Mouse (Mus musculus): ENCODE measurements around the gene Psme4. TPM values are rescaled to one million over a fixed set of nuclear protein-coding genes. Genes with fewer than 3 reads are reported as not detected.
A peak's percentile ranks its signal among the peaks of the same experiment; 100 is the strongest.

The Psme4 gene
- polyA plus RNA-seq, 1 experiment from 2014 or later: 7.6 TPM

GRCm38 (mm10) chr11:30761381-30761780 is 10.1 kb upstream of the Psme4 start:
- WGBS (ENCODE audit: insufficient replicate concordance): 63% methylated on average over 7 of the region's 7 CpGs
- Histone ChIP-seq H3K36me3 (replicated peaks) (no peaks in the 10 kb centered on the region), H3K27me3 (peaks cover 6% of the 10 kb centered on the region; the same call in 1 of the 2 replicates), H3K9ac (no peak overlapping the region), H3K4me2 (no peak overlapping the region), H3K27ac (replicated peaks) (no peak overlapping the region), H3K4me3 (replicated peaks) (no peak overlapping the region), H3K4me1 (replicated peaks) (no peaks in the 10 kb centered on the region), H3K9me3 (replicated peaks) (no peaks in the 10 kb centered on the region)
- ATAC-seq (ENCODE audit: insufficient read depth): no peak

- Histone ChIP-seq H3K4me3 (replicated peaks) (no peak overlapping the region), H3K9ac (no peak overlapping the region), H3K9me3 (replicated peaks) (no peaks in the 10 kb centered on the region), H3K27me3 (peaks cover under 1% of the 10 kb centered on the region; the same call in 1 of the 2 replicates), H3K4me2 (no peak overlapping the region), H3K4me1 (replicated peaks) (no peaks in the 10 kb centered on the region), H3K36me3 (replicated peaks) (no peaks in the 10 kb centered on the region), H3K27ac (replicated peaks) (no peak overlapping the region)
- no peak for ATAC-seq (ENCODE audit: insufficient read depth)
- WGBS (ENCODE audit: insufficient replicate concordance): 53% methylated on average over 1 of the region's 1 CpGs
These were observed 9.6 kb upstream of the Psme4 start for GRCm38 (mm10) chr11:30761891-30762290.

GRCm38 (mm10) chr11:30765076-30765475 is 6.5 kb upstream of the Psme4 start:
- no peak overlapping the region for H3K4me2 ChIP-seq
- H3K4me1 ChIP-seq (replicated peaks): peaks cover 3% of the 10 kb centered on the region
- H3K27ac ChIP-seq (replicated peaks): no peak overlapping the region
- H3K27me3 ChIP-seq: no peaks in the 10 kb centered on the region
- no peak overlapping the region for H3K4me3 ChIP-seq (replicated peaks)
- no peaks in the 10 kb centered on the region for H3K9me3 ChIP-seq (replicated peaks)
- no peaks in the 10 kb centered on the region for H3K36me3 ChIP-seq (replicated peaks)
- no peak for ATAC-seq (ENCODE audit: insufficient read depth)
- H3K9ac ChIP-seq: no peak overlapping the region
- WGBS (ENCODE audit: insufficient replicate concordance): 65% methylated on average over 1 of the region's 1 CpGs

- Histone ChIP-seq H3K9ac (peak overlapping the region; percentile 100), H3K4me3 (replicated peaks) (peak overlapping the region; percentile 100), H3K27me3 (no peaks in the 10 kb centered on the region), H3K4me2 (peak overlapping the region; percentile 83), H3K4me1 (replicated peaks) (peaks cover 30% of the 10 kb centered on the region), H3K9me3 (replicated peaks) (no peaks in the 10 kb centered on the region), H3K36me3 (replicated peaks) (no peaks in the 10 kb centered on the region), H3K27ac (replicated peaks) (peak overlapping the region; percentile 89)
- 50% methylated on average over 3 of the region's 3 CpGs for WGBS (ENCODE audit: insufficient replicate concordance)
- ATAC-seq (ENCODE audit: insufficient read depth): no peak
These were observed 709 bp upstream of the Psme4 start for GRCm38 (mm10) chr11:30770817-30771216.

GRCm38 (mm10) chr11:30771904-30772581 is 517 bp downstream of the Psme4 start:
- WGBS (ENCODE audit: insufficient replicate concordance): under 1% methylated on average over 64 of the region's 64 CpGs
- ATAC-seq (ENCODE audit: insufficient read depth): peak; percentile 76

GRCm38 (mm10) chr11:30772777-30773417 is 1.4 kb downstream of the Psme4 start:
- Histone ChIP-seq H3K4me3 (replicated peaks) (peak overlapping the region; percentile 100), H3K4me2 (peak overlapping the region; percentile 83), H3K9ac (peak overlapping the region; percentile 100), H3K4me1 (replicated peaks) (peaks cover 39% of the 10 kb centered on the region), H3K27me3 (no peaks in the 10 kb centered on the region), H3K9me3 (replicated peaks) (no peaks in the 10 kb centered on the region), H3K36me3 (replicated peaks) (no peaks in the 10 kb centered on the region), H3K27ac (replicated peaks) (peak overlapping the region; percentile 89)
- no peak for ATAC-seq (ENCODE audit: insufficient read depth)
- 2% methylated on average over 21 of the region's 21 CpGs for WGBS (ENCODE audit: insufficient replicate concordance)

More at GRCm38 (mm10) chr11:30771904-30772581, 517 bp downstream of the Psme4 start:
- Histone ChIP-seq H3K9ac (peak overlapping the region; percentile 100), H3K4me2 (peak overlapping the region; percentile 83), H3K4me1 (replicated peaks) (peaks cover 34% of the 10 kb centered on the region), H3K4me3 (replicated peaks) (peak overlapping the region; percentile 100), H3K27me3 (no peaks in the 10 kb centered on the region), H3K9me3 (replicated peaks) (no peaks in the 10 kb centered on the region), H3K36me3 (replicated peaks) (no peaks in the 10 kb centered on the region), H3K27ac (replicated peaks) (peak overlapping the region; percentile 89)

GRCm38 (mm10) chr11:30774638-30775037 is 3.1 kb downstream of the Psme4 start:
- H3K4me2 ChIP-seq: no peak overlapping the region
- 64% methylated on average over 1 of the region's 1 CpGs for WGBS (ENCODE audit: insufficient replicate concordance)
- H3K9me3 ChIP-seq (replicated peaks): no peaks in the 10 kb centered on the region
- H3K27me3 ChIP-seq: no peaks in the 10 kb centered on the region
- no peak overlapping the region for H3K9ac ChIP-seq
- H3K27ac ChIP-seq (replicated peaks): no peak overlapping the region
- peaks cover 46% of the 10 kb centered on the region for H3K4me1 ChIP-seq (replicated peaks)
- ATAC-seq (ENCODE audit: insufficient read depth): no peak
- no peak overlapping the region for H3K4me3 ChIP-seq (replicated peaks)
- H3K36me3 ChIP-seq (replicated peaks): no peaks in the 10 kb centered on the region

GRCm38 (mm10) chr11:30777498-30777897 is 6.0 kb downstream of the Psme4 start:
- WGBS (ENCODE audit: insufficient replicate concordance): 23% methylated on average over 4 of the region's 4 CpGs
- peak; percentile 54 for ATAC-seq (ENCODE audit: insufficient read depth)
- no peak overlapping the region; the same call in 1 of the 2 replicates for H3K9ac ChIP-seq

GRCm38 (mm10) chr11:30780893-30781292 is 9.4 kb downstream of the Psme4 start:
- Histone ChIP-seq H3K9ac (no peak overlapping the region), H3K4me1 (replicated peaks) (peaks cover 31% of the 10 kb centered on the region), H3K27ac (replicated peaks) (no peak overlapping the region), H3K4me3 (replicated peaks) (no peak overlapping the region), H3K27me3 (no peaks in the 10 kb centered on the region), H3K9me3 (replicated peaks) (no peaks in the 10 kb centered on the region), H3K4me2 (no peak overlapping the region), H3K36me3 (replicated peaks) (no peaks in the 10 kb centered on the region)
- no peak for ATAC-seq (ENCODE audit: insufficient read depth)
- 44% methylated on average over 2 of the region's 2 CpGs for WGBS (ENCODE audit: insufficient replicate concordance)

More at GRCm38 (mm10) chr11:30777498-30777897, 6.0 kb downstream of the Psme4 start:
- H3K4me1 ChIP-seq (replicated peaks): peaks cover 46% of the 10 kb centered on the region
- H3K9me3 ChIP-seq (replicated peaks): no peaks in the 10 kb centered on the region
- H3K4me3 ChIP-seq (replicated peaks): no peak overlapping the region
- no peaks in the 10 kb centered on the region for H3K27me3 ChIP-seq
- no peaks in the 10 kb centered on the region for H3K36me3 ChIP-seq (replicated peaks)
- no peak overlapping the region for H3K27ac ChIP-seq (replicated peaks)
- H3K4me2 ChIP-seq: no peak overlapping the region

GRCm38 (mm10) chr11:30781612-30782011 is 10.1 kb downstream of the Psme4 start:
- WGBS (ENCODE audit: insufficient replicate concordance): 81% methylated on average over 1 of the region's 1 CpGs
- no peaks in the 10 kb centered on the region for H3K27me3 ChIP-seq
- ATAC-seq (ENCODE audit: insufficient read depth): no peak

GRCm38 (mm10) chr11:30785497-30785896 is 14.0 kb downstream of the Psme4 start:
- WGBS (ENCODE audit: insufficient replicate concordance): 76% methylated on average over 3 of the region's 3 CpGs
- no peak overlapping the region for H3K4me2 ChIP-seq
- no peaks in the 10 kb centered on the region for H3K9me3 ChIP-seq (replicated peaks)
- H3K27me3 ChIP-seq: no peaks in the 10 kb centered on the region
- no peak overlapping the region for H3K27ac ChIP-seq (replicated peaks)
- no peak overlapping the region for H3K9ac ChIP-seq
- no peak overlapping the region for H3K4me3 ChIP-seq (replicated peaks)
- no peaks in the 10 kb centered on the region for H3K36me3 ChIP-seq (replicated peaks)
- ATAC-seq (ENCODE audit: insufficient read depth): no peak
- peaks cover 7% of the 10 kb centered on the region; the same call in 1 of the 2 replicates for H3K4me1 ChIP-seq (replicated peaks)

More at GRCm38 (mm10) chr11:30781612-30782011, 10.1 kb downstream of the Psme4 start:
- H3K27ac ChIP-seq (replicated peaks): no peak overlapping the region
- no peaks in the 10 kb centered on the region for H3K9me3 ChIP-seq (replicated peaks)
- H3K9ac ChIP-seq: no peak overlapping the region
- H3K36me3 ChIP-seq (replicated peaks): no peaks in the 10 kb centered on the region
- H3K4me3 ChIP-seq (replicated peaks): no peak overlapping the region
- H3K4me2 ChIP-seq: no peak overlapping the region
- H3K4me1 ChIP-seq (replicated peaks): peaks cover 31% of the 10 kb centered on the region
